In the genomic region with DNA sequence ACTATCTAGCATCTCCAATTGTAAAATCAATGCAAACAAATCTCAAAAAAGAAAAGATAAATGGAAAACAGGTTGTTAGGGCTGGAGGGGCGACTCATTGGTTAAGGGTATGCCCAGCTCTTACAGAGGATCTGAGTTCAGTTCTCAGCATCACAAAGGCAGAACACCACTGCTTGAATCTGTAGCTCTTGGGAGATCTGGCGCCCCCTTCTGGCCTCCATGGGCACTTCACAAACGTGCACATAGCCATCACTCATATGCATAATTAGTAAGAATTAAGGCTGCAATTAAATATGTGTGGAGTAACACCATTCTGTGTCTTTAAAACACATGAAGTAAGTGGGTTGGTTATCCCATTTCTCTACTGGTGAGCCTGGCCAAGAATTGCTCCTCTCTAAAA, we compare ENCODE assay signal across 19 mouse cellular contexts.
DNase-seq lines count a peak whose midpoint lies in the region; ATAC-seq and TF ChIP-seq lines count a peak whose summit lies in the region.
"Had no signal": no experiment of that assay in that cellular context is flagged by ENCODE, and none has a peak within 500 bp of the region (broad histone marks: within the 10 kb centered on the region; RNA-seq: fewer than 3 reads in every experiment).

No protein-coding gene starts in this region.

- no peaks in the 10 kb centered on the region for H3K27me3 ChIP-seq in hindbrain, postnatal 0 days (ENCODE audit: insufficient read depth, low read length)
- no peaks in the 10 kb centered on the region for H3K27me3 ChIP-seq in hindbrain, embryonic 12.5 days
- no peaks in the 10 kb centered on the region for H3K27me3 ChIP-seq in liver, embryonic 14.5 days (ENCODE audit: control insufficient read depth, insufficient read depth, low read length)
- H3K27me3 ChIP-seq in liver, embryonic 12.5 days (replicated peaks) = no peaks in the 10 kb centered on the region
- H3K27me3 ChIP-seq: embryonic facial prominence, embryonic 15.5 days; heart, embryonic 13.5 days; limb, embryonic 13.5 days; lung, embryonic 15.5 days; midbrain, embryonic 12.5 days; neural tube, embryonic 15.5 days had no signal

- no peaks in the 10 kb centered on the region for H3K4me1 ChIP-seq in hindbrain, postnatal 0 days (ENCODE audit: insufficient read depth, low read length)
- no peaks in the 10 kb centered on the region for H3K4me1 ChIP-seq in hindbrain, embryonic 12.5 days
- no peaks in the 10 kb centered on the region for H3K4me1 ChIP-seq in liver, embryonic 14.5 days (replicated peaks; ENCODE audit: control insufficient read depth in 2 of 2, insufficient read depth in 2 of 2, low read length in 1 of 2)
- no peaks in the 10 kb centered on the region for H3K4me1 ChIP-seq in liver, embryonic 12.5 days
- H3K4me1 ChIP-seq: embryonic facial prominence, embryonic 15.5 days; forebrain, embryonic 10.5 days; heart, embryonic 13.5 days; limb, embryonic 13.5 days; lung, embryonic 15.5 days; midbrain, embryonic 12.5 days had no signal

- no peak for ATAC-seq in hindbrain, postnatal 0 days
- ATAC-seq in hindbrain, embryonic 12.5 days (ENCODE audit: low FRiP score) = no peak
- no peak for ATAC-seq in liver, embryonic 14.5 days (ENCODE audit: insufficient read depth)
- ATAC-seq in liver, embryonic 12.5 days = no peak

- no peaks in the 10 kb centered on the region for H3K9me3 ChIP-seq in hindbrain, postnatal 0 days (ENCODE audit: low read length)
- H3K9me3 ChIP-seq in hindbrain, embryonic 12.5 days (replicated peaks) = no peaks in the 10 kb centered on the region
- H3K9me3 ChIP-seq in liver, embryonic 14.5 days (ENCODE audit: control insufficient read depth, low read length) = no peaks in the 10 kb centered on the region; the same call in 1 of the 2 replicates
- H3K9me3 ChIP-seq in liver, embryonic 12.5 days (replicated peaks) = no peaks in the 10 kb centered on the region
- H3K9me3 ChIP-seq: embryonic facial prominence, embryonic 15.5 days; forebrain, embryonic 10.5 days; heart, embryonic 13.5 days; limb, embryonic 13.5 days; lung, embryonic 15.5 days; midbrain, embryonic 12.5 days; neural tube, embryonic 15.5 days had no signal

- H3K27ac ChIP-seq in hindbrain, postnatal 0 days = no peak overlapping the region
- no peak overlapping the region for H3K27ac ChIP-seq in hindbrain, embryonic 12.5 days
- H3K27ac ChIP-seq in liver, embryonic 14.5 days = no peak overlapping the region
- H3K27ac ChIP-seq in liver, embryonic 12.5 days = no peak overlapping the region
- H3K27ac ChIP-seq: embryonic facial prominence, embryonic 15.5 days; forebrain, embryonic 10.5 days; heart, embryonic 13.5 days; limb, embryonic 13.5 days; lung, embryonic 15.5 days; midbrain, embryonic 12.5 days; neural tube, embryonic 15.5 days had no signal

- 79% methylated on average over 3 of the region's 3 CpGs for WGBS in hindbrain, postnatal 0 days
- 78% methylated on average over 3 of the region's 3 CpGs for WGBS in hindbrain, embryonic 12.5 days
- 37% methylated on average over 3 of the region's 3 CpGs for WGBS in liver, embryonic 14.5 days (ENCODE audit: insufficient replicate concordance)
- WGBS in liver, embryonic 12.5 days (ENCODE audit: insufficient replicate concordance) = 33% methylated on average over 3 of the region's 3 CpGs

- TF ChIP-seq CTCF in hindbrain, postnatal 0 days (IDR thresholded peaks at IDR 0.05; ENCODE audit: low read depth) = peak; percentile 41
- 0 out of 2 replicates have a peak, but pooled peaks have one; percentile 12 for TF ChIP-seq CTCF in liver, embryonic 14.5 days (IDR thresholded peaks at IDR 0.05; ENCODE audit: low read depth)

- no peak for DNase-seq in hindbrain, postnatal 0 days (ENCODE audit: low spot score)
- DNase-seq in liver, embryonic 14.5 days (ENCODE audit: low read depth in 3 of 3, low spot score in 3 of 3) = no peak
- DNase-seq in ES-CJ7 (ENCODE audit: low read depth, low spot score) = peak; percentile 60
- DNase-seq in ZHBTc4 (ENCODE audit: low read depth, low spot score) = peak; percentile 38
- DNase-seq in yolk sac, embryonic 10.5 days (ENCODE audit: low spot score) = no peak
- DNase-seq: adrenal gland, postnatal 36 days; cerebellum, adult 9-10 months; embryo, embryonic 11 days; heart, postnatal 4 days had no signal

- H3K9ac ChIP-seq in hindbrain, postnatal 0 days (replicated peaks; ENCODE audit: low read length) = no peak overlapping the region
- H3K9ac ChIP-seq in hindbrain, embryonic 12.5 days = no peak overlapping the region
- H3K9ac ChIP-seq in liver, embryonic 14.5 days (replicated peaks) = no peak overlapping the region
- no peak overlapping the region for H3K9ac ChIP-seq in liver, embryonic 12.5 days
- H3K9ac ChIP-seq: embryonic facial prominence, embryonic 15.5 days; heart, embryonic 13.5 days; limb, embryonic 13.5 days; lung, embryonic 15.5 days; midbrain, embryonic 12.5 days; neural tube, embryonic 15.5 days had no signal

- H3K4me2 ChIP-seq in hindbrain, postnatal 0 days (ENCODE audit: low read depth, low read length) = no peak overlapping the region
- H3K4me2 ChIP-seq in hindbrain, embryonic 12.5 days (replicated peaks) = no peak overlapping the region
- H3K4me2 ChIP-seq in liver, embryonic 14.5 days (ENCODE audit: low read depth) = no peak overlapping the region
- H3K4me2 ChIP-seq in liver, embryonic 12.5 days = no peak overlapping the region
- H3K4me2 ChIP-seq: embryonic facial prominence, embryonic 15.5 days; heart, embryonic 13.5 days; limb, embryonic 13.5 days; lung, embryonic 15.5 days; midbrain, embryonic 12.5 days; neural tube, embryonic 15.5 days had no signal

- TF ChIP-seq EP300 in liver, embryonic 14.5 days (IDR thresholded peaks at IDR 0.05; ENCODE audit: low read depth) = no peak

- H3K36me3 ChIP-seq in hindbrain, postnatal 0 days (ENCODE audit: insufficient read depth, low read length) = no peaks in the 10 kb centered on the region
- H3K36me3 ChIP-seq in hindbrain, embryonic 12.5 days = no peaks in the 10 kb centered on the region
- H3K36me3 ChIP-seq in liver, embryonic 14.5 days (replicated peaks; ENCODE audit: control insufficient read depth, insufficient read depth, low read depth) = no peaks in the 10 kb centered on the region
- no peaks in the 10 kb centered on the region for H3K36me3 ChIP-seq in liver, embryonic 12.5 days
- H3K36me3 ChIP-seq: embryonic facial prominence, embryonic 15.5 days; forebrain, embryonic 10.5 days; heart, embryonic 13.5 days; limb, embryonic 13.5 days; lung, embryonic 15.5 days; midbrain, embryonic 12.5 days; neural tube, embryonic 15.5 days had no signal

- H3K4me3 ChIP-seq in hindbrain, postnatal 0 days (ENCODE audit: low read length) = no peak overlapping the region
- H3K4me3 ChIP-seq in hindbrain, embryonic 12.5 days = no peak overlapping the region
- no peak overlapping the region for H3K4me3 ChIP-seq in liver, embryonic 14.5 days (ENCODE audit: insufficient read depth in 1 of 2, low read depth in 2 of 2, low read length in 2 of 2)
- no peak overlapping the region for H3K4me3 ChIP-seq in liver, embryonic 12.5 days
- H3K4me3 ChIP-seq: embryonic facial prominence, embryonic 15.5 days; forebrain, embryonic 10.5 days; heart, embryonic 13.5 days; limb, embryonic 13.5 days; lung, embryonic 15.5 days; midbrain, embryonic 12.5 days; myocyte; neural tube, embryonic 15.5 days had no signal

Comparison
In these comparisons a context has a peak if more than half of its experiments do, and no peak if none do; other contexts are left out.
1. DNase-seq: peak in ES-CJ7 (single experiment) and ZHBTc4 (single experiment); none in hindbrain, postnatal 0 days (single experiment), liver, embryonic 14.5 days (0 of 3) and yolk sac, embryonic 10.5 days (single experiment).